Mouse (Mus musculus) lung, adult 2 months (tissue): ENCODE measurements around the gene Rfx4.

Experiments
- CTCF ChIP-seq: fragments of 200-500 bp; IDR thresholded peaks from 2 replicates; pipeline ENCODE4 v1.5.1; 2011; ENCODE audit warnings: mild to moderate bottlenecking, low read length, control low read depth; ENCODE audit not compliant: insufficient read depth
- POLR2A ChIP-seq: fragments of 200-500 bp; IDR thresholded peaks from 2 replicates; pipeline ENCODE4 v1.6.1; 2011; ENCODE audit warnings: low read depth, mild to moderate bottlenecking, control low read depth, low read length, borderline replicate concordance; ENCODE audit errors: extremely low read depth

GRCm38 (mm10) chr10:84819669-84820068 is 63.8 kb downstream of the Rfx4 start:
- TF ChIP-seq CTCF, result no peak
- TF ChIP-seq POLR2A, result no peak
